Comparison of ENCODE assay signal across 8 mouse cellular contexts in genomic region chr7:102222336-102222735, GRCm38 (mm10). TPM values are rescaled to one million over a fixed set of nuclear protein-coding genes. Genes with fewer than 3 reads are reported as not detected.
DNase-seq lines count a peak whose midpoint lies in the region; TF ChIP-seq lines count a peak whose summit lies in the region.

No protein-coding gene starts in this region.

- H3K36me3 ChIP-seq in thymus, adult 2 months (ENCODE audit: control insufficient read depth, insufficient read depth, low read length): no peaks in the 10 kb centered on the region
- H3K36me3 ChIP-seq in heart, adult 2 months (ENCODE audit: control insufficient read depth, insufficient read depth, low read length): peaks cover 6% of the 10 kb centered on the region; the same call in 1 of the 2 replicates

- peaks cover 3% of the 10 kb centered on the region; the same call in 1 of the 2 replicates for H3K4me1 ChIP-seq in thymus, adult 2 months (replicated peaks; ENCODE audit: control insufficient read depth, insufficient read depth, low read length)
- peaks cover 9% of the 10 kb centered on the region for H3K4me1 ChIP-seq in heart, adult 2 months (ENCODE audit: control insufficient read depth, insufficient read depth, low read length)

- H3K4me3 ChIP-seq in thymus, adult 2 months (ENCODE audit: control insufficient read depth, insufficient read depth, low read length): no peak overlapping the region
- peak overlapping the region; percentile 75 for H3K4me3 ChIP-seq in heart, adult 2 months

- H3K27me3 ChIP-seq in thymus, adult 2 months (ENCODE audit: control insufficient read depth, insufficient read depth, low read length): no peaks in the 10 kb centered on the region
- no peaks in the 10 kb centered on the region for H3K27me3 ChIP-seq in heart, adult 2 months (ENCODE audit: control insufficient read depth, insufficient read depth, low read length)

- intact Hi-C loops in heart, adult 2 months (cut with DNase I): loop anchor here (1.0 to 2.0 kb wide), 2 partner anchors 20 to 28 kb away; no protein-coding TSS in a partner anchor

- no peak overlapping the region for H3K27ac ChIP-seq in thymus, adult 2 months (ENCODE audit: control insufficient read depth, insufficient read depth, low read length)
- peak overlapping the region; percentile 74 for H3K27ac ChIP-seq in heart, adult 2 months

- 1% methylated on average over 12 of the region's 13 CpGs for WGBS in thymus, adult 2 months
- WGBS in heart, adult 2 months: under 1% methylated on average over 9 of the region's 13 CpGs

- no peak for TF ChIP-seq POLR2A in thymus, adult 2 months (IDR thresholded peaks at IDR 0.05; ENCODE audit: control insufficient read depth, extremely low read depth, insufficient read depth, low read length, poor library complexity)
- no peak for TF ChIP-seq POLR2A in heart, adult 2 months (IDR thresholded peaks at IDR 0.05; ENCODE audit: insufficient read depth, low read depth, low read length)

- TF ChIP-seq CTCF in thymus, adult 2 months (IDR thresholded peaks at IDR 0.05; ENCODE audit: borderline replicate concordance, control insufficient read depth, extremely low read depth, insufficient read depth, low read length, poor library complexity): no peak
- TF ChIP-seq CTCF in heart, adult 2 months (IDR thresholded peaks at IDR 0.05): peak; percentile 63

- DNase-seq in thymus, adult 2 months: peak; percentile 41
- no peak for DNase-seq in thymus, adult 18-20 months
- peak; percentile 44 for DNase-seq in cerebellum, adult 8-10 months
- no peak for DNase-seq in heart, adult 2 months
- DNase-seq in kidney, adult 9 months: peak; percentile 64
- DNase-seq in lung, postnatal 14 days: peak; percentile 59
- peak; percentile 54 for DNase-seq in retina, postnatal 7 days (ENCODE audit: low read depth, low spot score)
- DNase-seq in layer of hippocampus, postnatal 25 days (ENCODE audit: extremely low spot score in 1 of 2, low spot score in 1 of 2): no peak

- no peaks in the 10 kb centered on the region for H3K79me2 ChIP-seq in heart, adult 2 months (replicated peaks; ENCODE audit: control insufficient read depth, insufficient read depth, low read length)

- no peak for TF ChIP-seq EP300 in heart, adult 2 months (IDR thresholded peaks at IDR 0.05; ENCODE audit: insufficient read depth, low read depth, low read length)

- H3K9ac ChIP-seq in heart, adult 2 months (ENCODE audit: low read depth, low read length): peak overlapping the region; percentile 89; the same call in 1 of the 2 replicates

RNA-seq across cellular contexts. Expression of gene Pgap2, which starts 12.3 kb away (rescaled TPM):
- 99.7 and 131 TPM in 2 replicates for polyA plus RNA-seq in thymus, adult 2 months (2012; rRNA removed)
- total RNA-seq in heart, adult 2 months (2021): 10 to 100 TPM; 59.7 to 65.4 TPM
- 111 and 124 TPM in 2 replicates for polyA plus RNA-seq in heart, adult 2 months (2012; rRNA removed)
- 10 to 100 TPM; 27.7 to 34.0 TPM for total RNA-seq in layer of hippocampus, postnatal 25 days (2021)

RNA-seq across cellular contexts. Expression of gene Nup98, which starts 12.4 kb away (rescaled TPM):
- polyA plus RNA-seq in thymus, adult 2 months (2012; rRNA removed): 23.7 and 28.1 TPM in 2 replicates
- total RNA-seq in heart, adult 2 months (2021): 10 to 100 TPM; 31.9 to 32.9 TPM
- 9.9 and 15.6 TPM in 2 replicates for polyA plus RNA-seq in heart, adult 2 months (2012; rRNA removed)
- 10 to 100 TPM; 36.7 to 37.8 TPM for total RNA-seq in layer of hippocampus, postnatal 25 days (2021)

RNA-seq across cellular contexts. Expression of gene Rhog, which starts 33.5 kb away (rescaled TPM):
- polyA plus RNA-seq in thymus, adult 2 months (2012; rRNA removed): 221 and 282 TPM in 2 replicates
- total RNA-seq in heart, adult 2 months (2021): 10 to 100 TPM; 22.4 to 26.3 TPM
- 22.5 and 34.2 TPM in 2 replicates for polyA plus RNA-seq in heart, adult 2 months (2012; rRNA removed)
- 10 to 100 TPM; 28.9 to 30.2 TPM for total RNA-seq in layer of hippocampus, postnatal 25 days (2021)

RNA-seq across cellular contexts. Expression of gene Stim1, which starts 45.3 kb away (rescaled TPM):
- 98.6 and 107 TPM in 2 replicates for polyA plus RNA-seq in thymus, adult 2 months (2012; rRNA removed)
- total RNA-seq in heart, adult 2 months (2021): 10 to 100 TPM; 23.9 to 24.1 TPM
- 22.8 and 26.8 TPM in 2 replicates for polyA plus RNA-seq in heart, adult 2 months (2012; rRNA removed)
- 10 to 100 TPM; 67.7 to 70.4 TPM for total RNA-seq in layer of hippocampus, postnatal 25 days (2021)

Comparison
In these comparisons a context has a peak if more than half of its experiments do, and no peak if none do; other contexts are left out.
1. DNase-seq: peak in thymus, adult 2 months (single experiment), cerebellum, adult 8-10 months (single experiment), kidney, adult 9 months (single experiment), lung, postnatal 14 days (single experiment) and retina, postnatal 7 days (single experiment); none in thymus, adult 18-20 months (0 of 2), heart, adult 2 months (0 of 2) and layer of hippocampus, postnatal 25 days (0 of 2).